Mouse (Mus musculus) MN1 (cell line): ENCODE measurements around the gene Rflnb.
"Not testable (repeated sequence)": the region's sequence is repeated elsewhere in the genome, so short reads cannot be mapped to it uniquely, and the experiment has no call there.

ENCODE experiments used
- DNase-seq: peaks from one replicate; pipeline ENCODE4 v3.0.0-alpha.2; 2016; ENCODE audit warnings: low spot score

The Rflnb gene

GRCm38 (mm10) chr11:76037581-76038294, 10.2 kb upstream of the Rflnb start:
- no peak for DNase-seq

- no peak for DNase-seq
Measured at GRCm38 (mm10) chr11:76035182-76035581, 7.6 kb upstream of the Rflnb start.

- DNase-seq: no peak
Measured at GRCm38 (mm10) chr11:76033836-76034235, 6.3 kb upstream of the Rflnb start.

- DNase-seq: no peak
Measured at GRCm38 (mm10) chr11:76033359-76033758, 5.8 kb upstream of the Rflnb start.

- peak; percentile 21 for DNase-seq
Measured at GRCm38 (mm10) chr11:76028072-76028465, 487 bp upstream of the Rflnb start.

GRCm38 (mm10) chr11:76026527-76027138, 949 bp downstream of the Rflnb start:
- peak; percentile 58 for DNase-seq

GRCm38 (mm10) chr11:76025080-76025583, 2.5 kb downstream of the Rflnb start:
- no peak for DNase-seq

GRCm38 (mm10) chr11:76020916-76021315, 6.7 kb downstream of the Rflnb start:
- DNase-seq: no peak

GRCm38 (mm10) chr11:76019879-76020278, 7.7 kb downstream of the Rflnb start:
- no peak for DNase-seq

- DNase-seq: no peak
Measured at GRCm38 (mm10) chr11:76015814-76016213, 11.8 kb downstream of the Rflnb start.

- no peak for DNase-seq
Measured at GRCm38 (mm10) chr11:76015251-76015650, 12.3 kb downstream of the Rflnb start.

- no peak for DNase-seq
Measured at GRCm38 (mm10) chr11:76010838-76011624, 16.6 kb downstream of the Rflnb start.

- no peak for DNase-seq
Measured at GRCm38 (mm10) chr11:76009101-76009500, 18.5 kb downstream of the Rflnb start.

GRCm38 (mm10) chr11:76008162-76008561, 19.4 kb downstream of the Rflnb start:
- no peak for DNase-seq

GRCm38 (mm10) chr11:76004276-76004675, 23.3 kb downstream of the Rflnb start:
- not testable (repeated sequence) for DNase-seq

GRCm38 (mm10) chr11:76001237-76001878, 26.2 kb downstream of the Rflnb start:
- no peak for DNase-seq

GRCm38 (mm10) chr11:76000701-76001100, 26.9 kb downstream of the Rflnb start:
- no peak for DNase-seq

GRCm38 (mm10) chr11:75999440-76000155, 28.0 kb downstream of the Rflnb start, which contains the start of gene 1700016K19Rik:
Gene 1700016K19Rik (plus strand): TSS chr11:75999912.
- DNase-seq: no peak

GRCm38 (mm10) chr11:75994357-75994756, 33.2 kb downstream of the Rflnb start:
- no peak for DNase-seq

- DNase-seq: no peak
Measured at GRCm38 (mm10) chr11:75992481-75992880, 35.1 kb downstream of the Rflnb start.

- no peak for DNase-seq
Measured at GRCm38 (mm10) chr11:75991911-75992310, 35.7 kb downstream of the Rflnb start.
